Mouse (Mus musculus) adrenal gland (tissue): Measurements from ENCODE around the gene Asb5.

ENCODE experiments used
- intact Hi-C: fragments of 180-260 bp; cut with DNase I; formaldehyde crosslinking; loops from one replicate; pipeline ENCODE4 v1.15.1; 2025

The Asb5 gene

DNA sequence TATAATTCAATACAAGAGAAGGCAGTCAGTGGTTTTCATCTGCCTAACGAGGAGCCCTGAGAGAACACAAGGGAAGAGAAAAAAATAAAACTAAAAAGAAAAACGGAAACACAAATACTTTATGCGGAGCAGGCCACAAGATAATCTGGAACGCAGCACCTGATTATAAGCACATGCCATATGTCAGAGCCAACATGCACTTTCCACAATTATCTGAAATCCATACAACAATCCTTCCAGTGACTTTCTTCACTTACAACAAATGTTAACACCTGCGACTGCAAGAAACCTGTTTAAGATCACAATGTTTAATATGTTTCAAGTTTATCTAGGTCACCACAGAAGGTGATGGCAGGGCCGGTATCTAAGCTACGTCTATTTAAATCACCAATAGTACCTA lies 809 bp upstream of the Asb5 start:
- intact Hi-C loops, result no loop called here

DNA sequence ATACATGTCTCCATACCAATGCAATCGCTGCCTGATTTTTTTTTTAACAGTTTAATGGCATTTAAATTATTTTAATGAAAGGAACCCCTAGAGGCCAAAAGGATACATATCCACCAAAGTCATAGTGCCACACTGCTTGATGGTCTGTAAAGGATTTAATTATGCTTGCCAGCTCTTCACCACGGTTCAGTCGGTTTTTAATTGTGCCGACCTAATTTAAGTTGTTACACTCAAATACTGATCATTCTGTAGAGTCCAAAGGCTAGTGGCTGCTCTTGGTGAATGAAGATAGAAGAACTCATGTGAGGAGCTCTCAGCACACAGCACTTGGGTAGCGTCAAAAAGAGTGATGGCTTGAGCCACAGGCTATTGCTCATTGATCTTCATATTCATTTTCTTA lies 5.8 kb downstream of the Asb5 start:
- intact Hi-C loops, result loop anchor here (5.0 kb wide), 2 partner anchors 67 to 127 kb away; partner anchors contain the start of gene Spata4

DNA sequence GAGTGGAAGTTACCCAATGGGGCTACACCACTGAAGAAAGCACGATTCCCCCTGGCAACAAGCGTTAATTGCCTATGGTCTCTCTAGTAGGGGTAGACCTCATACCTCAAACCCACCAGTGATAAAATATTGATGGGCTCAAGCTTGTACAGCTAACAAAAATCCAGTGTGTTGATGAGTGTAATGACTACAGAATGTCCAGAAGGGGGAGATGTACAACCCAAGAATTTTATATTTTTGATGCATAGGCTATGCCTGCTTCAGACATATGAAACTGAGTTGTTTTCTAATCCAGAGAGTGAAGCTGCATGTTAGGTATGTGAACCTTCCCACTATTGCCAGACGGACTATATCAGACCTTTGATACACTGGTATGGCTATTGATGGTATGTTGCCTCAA lies 7.9 kb downstream of the Asb5 start:
- intact Hi-C loops, result loop anchor here (5.0 kb wide), 2 partner anchors 65 to 125 kb away; partner anchors contain the start of gene Spata4

DNA sequence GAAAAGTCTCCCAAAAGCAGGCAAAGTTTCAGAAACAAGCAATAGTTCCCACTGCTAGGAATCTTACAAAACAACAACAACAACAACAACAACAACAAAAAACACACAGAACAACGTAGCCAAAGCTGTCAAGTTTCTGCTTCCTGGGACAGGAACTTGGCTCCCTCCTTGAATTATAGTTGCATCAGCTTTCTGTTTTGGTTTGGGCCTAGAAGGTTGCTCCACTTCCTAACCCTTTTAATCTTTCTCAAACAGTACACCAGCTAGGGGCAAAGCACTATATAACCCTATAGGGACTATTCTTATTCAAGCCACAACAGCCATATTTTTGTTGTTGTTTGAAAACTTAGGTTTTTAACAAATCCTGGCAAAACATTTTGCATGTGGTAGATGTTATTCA lies 12.0 kb downstream of the Asb5 start:
- intact Hi-C loops, result no loop called here

DNA sequence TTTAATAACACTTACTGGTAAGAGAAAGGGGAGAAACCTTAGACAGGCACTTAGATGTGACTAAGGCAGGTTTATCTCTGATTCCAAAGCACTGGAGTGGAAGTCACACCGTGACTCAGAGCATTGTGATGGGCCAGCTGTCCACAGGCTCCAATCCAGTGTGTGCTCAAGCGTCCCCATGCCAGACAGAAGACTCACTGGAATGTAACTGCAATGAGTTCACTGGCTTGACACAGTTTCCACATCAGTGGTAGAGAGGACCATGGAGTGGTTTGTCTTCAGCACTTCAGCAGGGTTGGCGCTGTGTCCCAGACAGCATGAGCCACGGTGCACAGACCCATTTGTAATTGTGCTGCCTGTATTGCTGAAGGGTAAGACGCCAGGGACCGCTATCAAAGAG lies 19.0 kb downstream of the Asb5 start:
- intact Hi-C loops, result no loop called here

DNA sequence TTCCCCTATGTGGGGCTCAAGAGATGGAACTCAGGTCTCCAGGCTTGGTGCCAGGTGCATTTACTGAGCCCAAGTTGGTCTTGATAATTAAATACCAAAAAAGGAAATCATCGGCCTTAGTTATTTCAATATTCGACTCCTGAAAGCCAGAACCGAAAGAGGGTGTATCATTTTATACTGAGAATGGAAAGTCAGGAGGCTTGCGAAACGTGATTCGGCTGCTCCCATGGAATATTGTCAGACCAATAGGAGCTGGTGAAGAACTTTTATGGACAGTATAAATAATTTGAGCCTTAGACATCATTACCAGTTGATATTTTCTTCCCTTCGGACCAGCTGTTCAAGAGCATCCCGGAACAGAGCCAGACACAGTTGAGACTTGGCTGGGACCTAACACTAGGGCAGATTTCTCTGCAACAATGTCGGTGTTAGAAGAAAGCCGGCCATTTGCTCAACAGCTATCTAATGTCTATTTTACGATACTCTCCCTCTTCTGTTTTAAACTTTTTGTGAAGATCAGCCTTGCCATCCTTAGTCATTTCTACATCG lies 20.7 kb downstream of the Asb5 start:
- intact Hi-C loops, result no loop called here

DNA sequence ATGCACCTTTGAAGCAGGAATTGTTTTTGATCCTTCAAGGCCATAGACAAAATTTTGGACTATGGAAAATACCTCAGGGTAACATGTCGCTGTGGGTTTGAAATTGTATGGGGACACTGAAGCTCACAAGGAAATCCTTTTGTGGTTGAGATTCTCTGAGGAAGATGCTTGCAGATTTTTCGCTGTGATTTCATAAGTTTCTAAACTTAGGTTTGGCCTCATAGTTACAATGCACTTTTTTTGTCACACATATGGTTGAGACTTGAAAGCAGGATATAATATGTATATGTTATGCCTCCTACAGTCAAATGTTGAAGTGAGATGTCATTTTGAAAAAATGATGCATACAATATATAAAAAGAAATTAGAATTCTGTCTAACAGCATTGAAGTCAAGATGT lies 25.5 kb downstream of the Asb5 start:
- intact Hi-C loops, result no loop called here

DNA sequence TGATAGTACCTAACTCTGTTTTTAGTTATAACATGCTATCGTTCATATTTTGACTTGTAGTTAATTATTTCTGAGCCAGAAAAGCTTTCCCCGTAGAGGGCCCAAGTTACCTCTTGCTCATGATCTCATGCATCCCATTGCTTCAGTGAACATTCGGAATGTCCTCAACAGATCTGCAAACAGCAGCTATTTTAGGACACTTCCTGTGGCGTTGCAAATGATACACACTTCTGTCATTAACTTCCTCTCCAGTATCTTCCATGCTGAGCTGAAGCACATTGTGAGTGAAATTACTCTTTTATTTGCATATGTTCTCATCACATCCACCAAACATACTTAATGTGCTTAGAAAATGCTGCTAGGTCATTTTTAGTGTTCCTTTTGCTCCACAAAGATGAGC lies 32.8 kb downstream of the Asb5 start:
- intact Hi-C loops, result no loop called here

DNA sequence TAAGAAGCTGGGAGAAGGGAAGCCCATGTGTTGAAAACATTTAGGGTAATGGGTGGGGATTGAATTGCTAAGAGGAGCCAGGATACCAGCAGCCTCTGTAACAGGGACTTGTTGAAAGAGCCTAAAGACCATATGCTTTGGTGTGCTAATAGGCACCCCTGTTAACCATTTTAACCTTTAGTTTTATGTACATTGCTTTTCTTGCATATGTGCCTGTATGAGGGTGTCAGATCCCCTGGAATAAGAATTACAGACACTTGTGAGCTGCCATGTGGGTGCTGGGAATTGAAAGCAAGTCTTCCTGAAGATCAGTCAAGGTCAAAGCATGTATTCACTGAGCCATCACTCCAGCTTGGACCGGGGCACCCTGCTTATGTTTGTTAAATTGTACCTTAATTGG lies 35.8 kb downstream of the Asb5 start:
- intact Hi-C loops, result no loop called here

DNA sequence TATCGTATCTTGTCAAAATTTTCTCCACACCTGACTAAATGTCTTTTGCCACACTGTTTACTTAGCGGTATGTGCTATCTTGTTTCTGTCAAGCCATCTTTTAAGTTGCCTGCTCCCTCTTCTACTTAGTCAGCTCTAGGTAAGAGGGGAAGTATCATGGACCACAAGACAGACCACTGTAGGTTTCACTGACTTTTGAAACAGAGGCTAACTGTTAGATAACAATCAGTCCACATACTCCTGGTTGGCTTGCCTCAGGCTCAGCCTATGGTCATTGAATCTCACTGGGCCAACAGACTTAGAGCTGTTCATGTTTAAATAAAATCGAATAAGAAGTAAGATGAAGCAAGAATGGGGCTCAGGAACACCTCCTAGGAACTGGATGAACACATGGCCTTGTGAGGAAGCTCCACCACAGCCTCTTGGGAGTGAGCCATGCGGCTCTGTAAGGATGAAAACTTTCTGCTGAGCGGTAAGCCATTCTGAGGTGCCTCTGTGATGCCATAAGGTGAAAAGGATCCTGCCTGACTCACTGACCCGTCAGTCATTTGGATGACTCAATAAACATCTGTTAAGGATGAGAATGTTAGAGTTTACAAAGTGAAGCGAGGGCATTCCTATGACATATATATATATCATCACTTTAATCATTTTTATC lies 36.4 kb downstream of the Asb5 start:
- intact Hi-C loops, result no loop called here

DNA sequence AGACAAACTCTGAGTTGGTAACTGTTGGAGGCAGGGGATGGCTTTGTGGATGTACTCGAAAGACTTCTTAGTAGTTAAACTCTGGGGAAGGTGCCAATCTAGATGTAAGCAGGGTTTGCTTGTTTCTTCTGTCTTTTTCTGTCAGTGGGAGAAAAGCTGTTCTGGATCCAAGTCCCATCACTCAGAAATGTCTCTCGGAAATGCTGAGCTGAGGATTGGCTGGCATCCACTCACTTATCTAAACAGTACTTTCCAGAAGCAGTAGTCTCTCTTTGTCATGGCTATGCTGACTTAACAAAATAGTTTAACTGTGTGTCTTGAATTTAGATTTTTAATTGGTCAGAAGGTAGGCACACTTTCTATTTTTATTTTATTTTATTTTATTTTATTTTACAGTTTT lies 37.8 kb downstream of the Asb5 start:
- intact Hi-C loops, result no loop called here

DNA sequence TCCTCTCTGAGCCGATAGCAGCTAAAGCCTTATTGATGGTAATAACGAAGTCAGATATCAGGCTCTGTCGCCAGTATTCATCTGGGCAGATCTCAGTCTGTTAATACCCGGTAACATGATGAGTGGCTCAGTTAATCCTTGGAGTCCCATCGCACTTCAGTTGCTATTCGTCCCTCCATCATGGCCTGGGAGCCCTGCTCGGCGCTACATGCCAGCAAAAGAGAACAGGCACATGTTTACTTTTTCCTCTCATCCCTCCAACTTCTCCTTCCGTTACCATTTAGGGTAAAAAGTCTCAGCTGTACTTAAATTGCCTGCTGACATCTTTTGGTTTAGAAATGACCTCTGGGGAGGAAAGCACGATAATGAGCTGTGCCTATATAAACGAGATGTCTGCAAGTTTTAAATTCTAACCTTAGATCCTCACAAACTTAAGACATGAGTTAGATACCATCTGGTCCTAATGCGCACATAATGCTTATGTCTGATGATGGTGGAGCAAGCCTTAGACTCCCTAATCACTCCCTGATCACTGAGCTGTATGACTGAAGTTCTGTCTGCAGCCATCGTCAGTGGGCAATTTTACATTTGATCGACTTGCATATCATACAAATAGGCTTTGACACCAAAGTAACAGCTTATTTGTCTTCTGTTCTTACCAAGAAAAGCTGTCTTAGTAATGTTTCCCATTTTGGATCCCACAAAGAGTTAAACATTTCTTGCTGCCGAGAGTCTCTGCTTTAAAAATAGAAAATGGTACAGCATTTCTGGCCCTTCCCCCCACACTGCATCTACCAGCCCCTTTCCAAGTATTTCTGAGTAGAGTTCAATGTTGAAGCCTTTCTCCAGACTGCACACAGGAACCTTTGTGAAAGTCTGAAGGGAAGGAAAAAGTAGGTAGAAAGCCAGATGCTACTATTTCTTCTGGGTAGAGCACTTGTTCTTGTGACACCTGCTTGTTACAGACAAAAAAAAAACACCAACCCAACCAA lies 41.5 kb downstream of the Asb5 start:
- intact Hi-C loops, result no loop called here

DNA sequence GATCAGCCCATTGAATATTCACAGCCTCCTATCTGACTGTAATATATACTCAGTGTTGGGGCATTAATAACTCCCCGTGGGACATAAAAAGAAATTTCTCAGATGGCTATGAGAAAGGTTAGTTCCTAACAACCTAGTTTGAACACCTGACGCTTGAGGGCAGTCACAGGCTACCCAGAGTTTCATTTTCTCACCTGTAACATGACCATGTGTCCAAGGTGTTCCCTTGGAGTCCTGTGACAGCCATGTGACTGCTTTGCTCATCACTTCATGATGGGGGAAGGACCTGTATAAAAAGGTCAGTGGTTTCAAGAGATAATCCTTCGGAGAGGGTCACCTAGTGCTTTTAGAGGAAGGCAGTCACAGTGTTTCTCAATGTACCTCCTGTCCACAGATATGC lies 52.1 kb downstream of the Asb5 start:
- intact Hi-C loops, result no loop called here

DNA sequence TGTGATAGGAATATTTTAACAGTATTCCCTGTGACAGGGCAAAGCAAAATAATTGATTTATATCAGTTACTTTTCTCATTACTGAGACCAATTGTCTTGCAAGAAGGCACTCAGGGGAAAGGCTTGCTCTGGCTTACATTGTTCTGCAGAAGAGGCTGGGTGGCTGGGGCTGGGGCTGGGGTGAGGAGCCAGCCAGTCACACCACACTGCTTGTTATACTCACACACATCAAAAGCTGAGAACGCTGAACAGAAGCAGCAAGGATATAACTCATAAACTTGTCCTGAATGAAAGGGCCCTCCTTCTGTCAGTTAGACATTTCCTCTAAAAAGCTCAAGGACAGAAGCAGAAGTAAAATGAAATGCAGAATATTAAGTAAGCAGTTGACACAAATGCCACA lies 53.5 kb downstream of the Asb5 start:
- intact Hi-C loops, result no loop called here

DNA sequence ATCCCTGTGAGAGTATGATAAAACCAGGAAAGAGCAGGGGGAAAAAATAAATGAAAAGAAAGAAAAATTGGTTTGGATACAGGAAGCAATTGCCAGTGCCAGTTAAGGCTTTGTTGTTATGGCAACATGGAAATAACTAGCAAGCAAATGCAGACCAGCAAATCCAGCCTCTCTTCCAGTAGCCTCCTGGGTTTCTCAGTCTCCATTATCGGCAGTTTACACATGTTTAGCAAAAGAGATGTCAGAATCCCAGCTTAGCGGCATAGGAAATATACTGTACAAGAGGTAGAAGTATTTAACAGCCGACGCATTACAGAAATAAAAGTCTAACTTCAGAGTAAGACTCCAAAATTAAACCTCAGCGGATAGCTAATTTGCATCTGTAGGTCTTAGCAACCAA lies 65.3 kb downstream of the Asb5 start:
- intact Hi-C loops, result no loop called here

DNA sequence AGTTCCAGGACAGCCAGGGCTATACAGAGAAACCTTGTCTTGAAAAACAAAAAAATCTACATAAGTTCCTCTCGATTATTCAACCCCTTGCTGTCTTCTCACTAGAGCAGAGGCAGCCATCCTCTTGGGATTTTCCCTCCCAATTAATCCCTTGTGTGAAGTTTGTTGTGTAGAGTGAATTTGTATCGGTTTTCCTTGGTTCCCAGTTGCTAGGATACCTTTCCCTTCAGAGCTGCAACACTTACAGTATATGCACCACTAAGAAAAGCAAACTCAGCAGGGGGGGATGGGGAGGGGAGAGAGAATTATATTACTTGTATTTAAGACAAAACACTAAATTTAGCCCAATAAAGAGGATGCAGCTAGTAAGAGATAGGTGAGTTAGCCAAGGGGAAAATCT lies 66.7 kb downstream of the Asb5 start:
- intact Hi-C loops, result no loop called here

DNA sequence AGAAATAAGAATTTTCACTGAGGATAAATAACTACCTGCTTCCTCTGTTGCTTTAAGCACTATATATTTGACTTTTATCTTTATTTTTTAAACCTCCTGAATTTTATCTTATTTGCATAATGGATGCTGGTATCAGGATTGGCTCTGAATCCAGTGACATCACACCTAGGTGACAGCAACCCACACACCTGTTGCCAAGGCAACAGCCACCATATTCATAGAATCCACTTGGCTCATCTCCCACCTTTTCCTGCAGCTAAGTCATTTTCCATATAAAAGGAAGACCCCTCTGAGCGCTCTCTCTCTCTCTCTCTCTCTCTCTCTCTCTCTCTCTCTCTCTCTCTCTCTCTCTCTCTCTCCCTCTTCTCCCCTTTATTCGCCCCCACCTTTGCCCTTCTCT lies 67.6 kb downstream of the Asb5 start:
- intact Hi-C loops, result no loop called here

DNA sequence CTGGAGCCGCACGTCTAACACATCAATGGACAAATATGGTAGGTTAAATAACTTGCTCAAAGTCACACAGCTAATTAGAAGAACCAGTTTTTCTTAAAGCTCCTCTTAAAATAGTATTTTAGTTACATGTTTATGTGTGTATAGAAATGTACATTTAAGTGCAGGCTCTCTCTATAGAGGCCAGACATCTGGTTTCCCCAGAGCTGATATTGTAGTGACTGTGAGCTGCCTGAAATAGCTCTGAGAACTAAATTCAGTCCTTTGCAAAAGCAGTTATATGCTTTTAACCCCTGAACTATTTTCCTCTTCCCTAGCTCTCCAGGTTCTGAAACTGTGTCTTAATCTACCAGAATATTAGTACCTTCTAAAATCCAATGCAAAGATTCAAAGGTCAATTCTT lies 68.0 kb downstream of the Asb5 start:
- intact Hi-C loops, result no loop called here

DNA sequence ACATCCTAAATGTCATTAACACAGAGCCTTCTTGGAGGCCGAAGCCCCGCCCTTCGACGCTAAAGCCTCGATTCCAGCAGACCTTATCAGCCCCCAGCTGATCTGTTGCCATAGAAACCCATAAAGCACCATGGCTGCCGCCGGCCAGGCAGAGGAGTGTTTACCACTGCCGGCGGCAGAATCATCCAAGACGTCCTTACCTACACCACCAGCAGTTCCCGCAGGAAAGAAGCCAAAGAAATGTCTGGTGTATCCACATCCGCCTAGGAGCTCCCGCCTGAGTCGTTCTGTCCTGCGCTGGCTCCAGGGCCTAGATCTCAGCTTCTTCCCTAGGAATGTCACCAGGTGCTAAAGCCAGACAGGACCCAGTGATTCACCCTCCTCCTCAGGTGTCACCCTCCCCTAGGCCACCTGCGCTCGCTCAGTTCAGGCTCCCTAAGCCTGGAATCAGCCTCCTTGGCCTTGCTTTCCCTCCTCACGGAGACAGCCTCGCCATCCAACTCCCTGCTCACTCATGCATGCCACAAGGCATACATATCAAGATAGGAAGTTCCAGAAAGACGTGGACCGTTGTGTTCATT lies 71.4 kb downstream of the Asb5 start, which contains the start of gene Spata4:
Spata4 (plus strand) TSS at position 111 of the 581 bp plus-strand sequence.
- intact Hi-C loops, result loop anchor here (5.0 kb wide), 1 partner anchor 63 kb away; no protein-coding TSS in a partner anchor

DNA sequence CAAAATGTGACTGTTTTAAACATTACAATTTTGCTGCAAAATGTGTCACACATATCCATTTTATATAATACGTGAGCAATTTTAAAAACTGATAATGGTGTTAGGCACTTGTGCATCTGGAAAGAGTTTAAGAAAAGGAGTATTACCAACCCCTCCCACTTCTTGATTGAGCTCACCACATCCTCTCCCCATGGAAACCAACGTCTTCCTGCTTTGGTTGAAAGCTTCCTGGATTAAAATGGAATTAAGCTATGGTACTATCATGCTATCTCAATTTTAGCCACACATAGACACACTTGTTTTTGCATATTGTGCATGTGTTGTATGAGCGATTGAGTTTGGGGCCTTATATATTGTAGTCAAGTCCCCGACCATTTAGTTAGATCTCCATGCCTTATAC lies 74.1 kb downstream of the Asb5 start:
- intact Hi-C loops, result loop anchor here (5.0 kb wide), 1 partner anchor 66 kb away; no protein-coding TSS in a partner anchor

DNA sequence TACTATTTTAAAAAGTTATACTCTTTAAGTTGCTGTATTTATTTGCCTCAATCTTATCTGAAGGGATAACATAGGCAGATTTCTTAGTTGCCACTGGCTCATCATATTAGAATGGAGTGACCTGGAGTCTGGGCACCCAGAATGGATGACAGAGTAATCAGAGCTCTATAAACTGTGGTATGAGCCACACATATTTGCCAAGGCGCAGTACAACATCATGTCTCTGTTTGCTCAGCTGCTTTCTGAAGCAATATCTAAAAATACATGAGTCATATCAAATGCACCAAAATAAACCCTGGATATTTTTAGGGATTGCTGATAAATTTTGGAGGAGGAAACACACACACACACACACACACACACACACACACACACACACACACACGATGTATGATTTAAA lies 80.0 kb downstream of the Asb5 start:
- intact Hi-C loops, result no loop called here

DNA sequence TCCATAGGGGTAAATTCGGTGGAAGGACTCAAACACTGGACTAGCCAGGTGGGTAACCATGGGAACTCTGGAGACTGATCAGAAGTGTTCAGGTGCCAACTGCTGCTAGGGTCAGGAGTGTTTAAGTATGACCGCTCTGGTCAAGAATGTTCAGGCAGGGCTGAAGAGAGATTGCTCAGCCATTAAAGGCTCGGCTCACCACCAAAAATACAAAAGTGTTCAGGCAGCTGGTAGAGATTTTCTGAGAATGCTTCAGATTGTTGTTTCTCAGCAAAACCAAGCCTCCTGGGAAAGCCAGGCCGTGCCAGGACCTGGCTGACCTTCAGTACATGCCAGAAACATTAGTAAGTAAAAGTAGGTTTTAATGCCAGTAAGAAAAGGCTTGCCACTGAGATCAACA lies 80.9 kb downstream of the Asb5 start:
- intact Hi-C loops, result no loop called here
